Mouse (Mus musculus): ENCODE results near the gene Usp4.
A peak's percentile ranks its signal among the peaks of the same experiment; 100 is the strongest.

Usp4 gene

DNA sequence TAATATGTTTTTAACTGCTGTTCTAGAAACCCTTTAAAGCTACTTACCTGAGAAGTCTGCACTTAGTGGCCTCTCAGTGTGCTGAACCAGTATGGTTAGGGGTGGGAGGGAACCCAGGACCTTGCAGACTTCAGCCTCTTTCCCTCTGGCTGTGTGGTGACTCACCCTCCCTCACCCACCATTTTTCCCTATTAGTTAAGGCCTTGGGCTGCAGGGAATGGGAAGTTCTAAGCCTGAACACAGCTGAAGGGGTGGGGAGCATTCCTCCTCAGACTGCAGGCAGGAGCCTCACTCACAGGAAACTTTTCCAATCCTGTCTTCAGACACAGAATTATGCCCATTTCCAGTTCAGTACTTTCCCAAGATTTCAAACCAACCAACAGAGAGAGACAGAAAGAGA, 5.9 kb upstream of the Usp4 start:
- peak; percentile 13 for DNase-seq (ENCODE audit: low read depth, low spot score)

DNA sequence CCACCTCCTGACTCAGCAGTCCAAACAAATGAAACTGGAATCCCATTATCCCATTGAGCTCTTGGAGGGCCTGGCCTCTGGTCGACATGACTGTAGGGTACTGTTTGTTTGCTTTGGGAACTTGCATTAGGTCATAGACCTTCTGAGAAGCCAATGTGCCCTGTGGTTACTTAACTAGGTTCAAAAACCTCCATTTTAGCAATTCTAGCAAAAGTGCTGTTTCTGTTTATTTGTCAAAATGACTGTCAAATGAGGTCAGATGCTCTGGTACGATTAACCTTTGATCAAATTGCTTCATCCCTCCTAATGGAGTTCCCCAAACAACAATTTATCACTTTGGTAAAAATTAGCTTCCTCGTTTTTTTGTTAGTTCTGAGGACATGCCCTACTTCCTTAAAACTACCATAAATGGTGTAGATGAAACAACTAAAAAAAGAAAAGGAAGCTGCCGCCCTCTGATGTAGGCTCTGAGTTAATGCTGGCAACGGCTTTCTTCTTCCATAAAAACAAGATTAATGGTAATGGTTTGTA, 5.3 kb upstream of the Usp4 start:
- DNase-seq (ENCODE audit: low read depth, low spot score), result no peak

DNA sequence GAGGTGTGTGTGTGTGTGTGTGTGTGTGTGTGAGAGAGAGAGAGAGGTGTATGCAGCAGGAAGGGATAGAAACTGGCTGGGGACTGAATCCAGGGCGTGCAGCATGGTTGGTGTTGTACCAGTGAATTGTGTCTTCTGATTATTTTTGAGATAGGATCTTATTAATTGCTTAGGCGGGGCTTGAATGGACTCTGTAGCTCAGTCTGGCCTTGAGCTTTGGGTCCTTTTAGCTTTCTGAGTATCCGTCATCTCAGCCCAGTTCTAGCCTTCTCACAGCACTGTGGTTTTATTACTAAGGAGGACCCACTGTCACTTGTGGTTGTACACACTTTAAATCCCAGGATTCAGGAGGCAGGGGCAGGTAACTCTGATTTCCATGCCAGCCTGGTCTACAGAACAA, 4.3 kb upstream of the Usp4 start:
- DNase-seq (ENCODE audit: low read depth, low spot score), result no peak

DNA sequence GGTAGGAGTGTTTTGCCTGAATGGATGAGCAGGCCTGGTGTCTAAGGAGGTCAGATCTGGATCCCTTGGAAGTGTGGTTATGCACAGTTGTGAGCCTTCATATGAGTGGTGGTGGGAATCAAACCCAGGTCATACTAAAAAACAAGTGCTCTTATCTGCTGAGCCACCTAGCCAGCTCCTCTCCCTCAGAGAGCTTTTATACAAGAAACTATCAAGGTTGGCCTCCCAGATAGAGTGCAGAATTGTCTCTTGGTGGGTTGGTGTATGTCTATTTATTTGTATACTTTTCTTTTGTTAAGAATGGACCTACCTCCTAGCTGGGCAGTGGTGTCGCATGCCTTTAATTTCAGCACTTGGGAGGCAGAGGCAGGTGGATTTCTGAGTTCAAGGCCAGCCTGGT, 3.8 kb upstream of the Usp4 start:
- DNase-seq (ENCODE audit: low read depth, low spot score), result no peak

DNA sequence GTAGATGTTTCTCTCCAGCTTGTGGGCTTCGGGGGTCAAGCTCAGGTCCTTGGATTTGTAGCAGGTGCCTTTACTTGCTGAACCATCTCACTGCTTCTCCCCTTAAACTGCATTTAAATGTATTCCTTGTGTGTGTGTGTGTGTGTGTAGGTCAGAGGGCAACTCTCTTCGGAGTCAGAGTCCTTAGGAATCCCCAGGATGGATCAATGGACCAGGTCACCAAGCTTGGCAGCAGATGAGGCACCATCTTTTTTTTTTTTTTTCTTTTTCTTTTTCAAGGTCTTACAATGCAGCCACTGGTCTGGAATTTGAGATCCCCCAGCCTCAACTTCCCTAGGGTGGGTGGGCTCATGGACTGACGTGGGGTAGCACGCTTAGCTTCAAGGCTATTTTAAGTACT, 3.2 kb upstream of the Usp4 start:
- DNase-seq (ENCODE audit: low read depth, low spot score), result no peak

DNA sequence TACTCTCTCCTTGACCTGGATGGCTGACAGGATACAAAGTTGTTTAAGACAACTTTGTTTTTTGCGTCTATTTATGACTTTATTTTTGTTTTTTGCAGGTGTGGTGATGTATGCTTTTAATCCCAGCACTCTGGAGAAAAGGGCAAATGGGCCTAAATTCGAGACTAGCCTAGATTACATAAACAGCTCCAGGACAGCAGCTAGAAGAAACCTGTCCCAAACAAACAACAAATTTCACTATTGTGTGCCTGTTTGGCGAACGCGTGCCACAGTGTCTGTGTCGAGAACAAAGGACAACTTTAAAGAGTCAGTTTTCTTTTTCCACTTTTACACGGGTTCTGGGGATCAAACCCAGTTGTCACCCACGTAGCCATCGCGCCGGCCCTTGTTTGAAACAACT, 629 bp upstream of the Usp4 start:
- no peak for DNase-seq (ENCODE audit: low read depth, low spot score)

DNA sequence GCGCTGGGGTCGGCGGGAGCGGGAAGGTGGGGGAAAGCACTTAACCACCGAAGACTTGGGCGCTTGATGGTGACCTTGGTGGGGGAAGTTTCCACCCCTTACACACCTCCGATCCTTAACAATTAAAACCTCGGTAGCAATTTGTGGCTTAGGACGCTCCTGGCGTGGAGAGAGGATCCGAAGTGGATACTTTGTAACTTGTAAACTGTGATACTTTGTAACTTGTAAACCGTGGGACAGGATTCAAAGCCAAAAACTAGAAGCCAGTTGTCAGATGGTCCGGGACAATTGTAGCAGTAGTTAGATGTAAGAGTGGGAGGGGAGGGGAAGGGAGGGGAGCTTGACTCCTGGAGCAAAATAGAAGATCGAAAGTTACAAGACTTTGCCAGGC, 632 bp downstream of the Usp4 start:
- DNase-seq (ENCODE audit: low read depth, low spot score), result no peak

DNA sequence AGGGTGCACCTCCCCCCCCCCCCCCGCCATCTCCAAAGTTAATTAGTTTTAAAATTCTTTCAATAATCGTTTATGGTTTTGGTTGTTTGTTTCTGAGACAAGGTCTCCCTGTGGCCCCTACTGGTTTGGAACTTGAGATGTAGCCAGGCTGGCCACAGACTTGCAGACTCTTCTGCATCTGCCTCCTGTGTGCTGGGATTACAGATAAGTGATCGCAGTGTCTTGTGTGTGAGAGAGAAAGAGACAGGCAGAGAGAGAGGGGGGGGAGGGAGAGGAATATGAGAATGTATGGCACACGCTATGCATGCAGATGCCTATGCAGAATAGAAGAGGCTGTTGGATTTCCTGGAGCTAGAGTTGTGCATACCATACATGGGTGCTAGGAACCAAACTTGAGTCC, 2.1 kb downstream of the Usp4 start:
- DNase-seq (ENCODE audit: low read depth, low spot score), result no peak

DNA sequence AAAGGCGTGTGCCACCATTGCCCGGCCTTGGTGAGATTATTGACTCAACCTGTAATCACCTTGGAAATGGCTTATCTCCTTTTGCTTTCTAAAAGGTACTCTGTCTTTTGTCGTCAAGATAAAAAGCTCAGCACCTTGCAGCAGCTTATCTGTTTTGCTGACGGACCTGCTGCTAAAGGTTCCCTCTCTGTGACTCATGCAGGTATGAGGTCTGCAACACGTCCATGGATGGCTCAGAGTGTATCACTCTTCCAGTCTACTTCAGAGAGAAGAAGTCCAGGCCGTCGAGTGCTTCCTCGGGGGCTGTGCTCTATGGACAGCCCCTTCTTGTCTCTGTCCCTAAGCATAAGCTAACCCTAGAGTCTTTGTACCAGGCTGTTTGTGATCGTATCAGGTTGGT, 30.6 kb downstream of the Usp4 start:
- DNase-seq (ENCODE audit: low read depth, low spot score), result no peak

DNA sequence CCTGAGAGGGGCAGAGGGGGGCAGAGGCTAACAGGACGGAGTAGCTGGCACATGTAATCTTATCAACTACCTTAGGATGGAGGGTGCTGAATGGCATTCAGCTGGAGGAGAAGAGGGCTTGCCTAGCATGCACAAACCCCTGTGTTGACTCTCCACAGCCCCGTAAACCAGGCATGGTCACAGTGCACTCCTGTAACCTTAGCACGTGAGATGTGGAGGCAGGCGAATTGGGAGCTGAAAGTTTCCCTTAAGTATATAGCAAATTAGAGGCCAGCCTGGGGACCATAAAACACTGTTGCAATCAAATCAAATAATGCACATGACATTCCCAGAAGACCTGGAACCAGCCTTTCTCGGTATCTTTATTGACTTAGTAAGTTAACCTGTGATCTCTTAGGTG, 31.1 kb downstream of the Usp4 start:
- no peak for DNase-seq (ENCODE audit: low read depth, low spot score)

DNA sequence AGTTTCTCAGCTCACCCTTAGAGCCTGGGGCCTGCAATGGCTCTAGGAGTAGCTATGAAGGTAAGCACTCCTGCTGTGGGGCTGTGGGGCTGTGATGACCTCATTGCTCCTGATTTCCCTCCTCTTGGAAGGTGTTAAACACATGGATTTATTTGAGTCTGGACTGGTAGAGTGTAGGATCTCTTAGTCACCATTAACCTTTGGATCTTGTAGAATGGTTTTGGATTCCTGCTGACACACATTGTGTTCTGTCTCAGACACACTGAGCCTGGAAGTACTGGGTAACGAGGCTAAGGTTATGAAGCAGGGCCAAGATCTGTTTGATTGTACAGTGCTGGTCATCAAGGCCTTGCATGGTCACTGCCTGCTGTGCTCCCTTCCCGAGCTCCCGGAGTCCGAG, 31.6 kb downstream of the Usp4 start:
- no peak for DNase-seq (ENCODE audit: low read depth, low spot score)

DNA sequence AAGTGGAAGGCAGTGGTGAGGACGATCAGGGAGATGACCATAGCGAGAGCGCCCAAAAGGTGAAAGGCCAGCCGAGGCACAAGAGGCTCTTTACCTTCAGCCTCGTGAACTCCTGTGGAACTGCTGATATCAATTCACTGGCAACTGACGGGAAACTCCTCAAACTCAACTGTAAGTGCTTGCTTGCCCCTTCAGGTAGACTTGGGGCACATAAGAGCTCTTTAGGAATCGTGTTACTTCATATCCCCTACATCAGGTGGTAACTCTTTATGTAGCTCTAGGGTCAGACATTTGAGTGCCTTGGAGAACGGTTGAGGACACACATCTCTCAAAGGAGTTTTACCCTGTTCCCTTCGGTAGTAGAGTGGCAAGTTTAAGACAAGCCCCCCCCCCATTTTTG, 33.7 kb downstream of the Usp4 start:
- DNase-seq (ENCODE audit: low read depth, low spot score), result no peak

DNA sequence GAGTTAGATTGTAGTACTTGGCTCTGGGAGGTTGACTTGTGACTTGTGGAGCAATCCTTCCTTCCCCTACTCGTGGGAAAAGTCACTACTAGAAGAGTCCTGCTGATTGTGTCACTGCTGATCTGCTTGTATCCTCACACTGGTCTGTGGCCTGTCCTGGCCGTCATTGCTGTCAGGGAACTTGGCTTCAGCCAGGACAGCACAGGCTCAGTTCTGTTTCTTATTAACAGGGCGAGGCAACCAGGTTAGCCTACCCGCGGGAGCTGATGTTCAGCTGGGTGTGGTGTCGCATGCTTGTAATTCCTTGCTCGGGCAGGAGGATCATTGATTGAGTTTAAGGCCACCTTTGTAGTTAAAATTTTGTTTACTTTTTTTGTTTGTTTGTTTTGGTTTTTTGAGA, 37.4 kb downstream of the Usp4 start:
- peak; percentile 55 for DNase-seq (ENCODE audit: low read depth, low spot score)

DNA sequence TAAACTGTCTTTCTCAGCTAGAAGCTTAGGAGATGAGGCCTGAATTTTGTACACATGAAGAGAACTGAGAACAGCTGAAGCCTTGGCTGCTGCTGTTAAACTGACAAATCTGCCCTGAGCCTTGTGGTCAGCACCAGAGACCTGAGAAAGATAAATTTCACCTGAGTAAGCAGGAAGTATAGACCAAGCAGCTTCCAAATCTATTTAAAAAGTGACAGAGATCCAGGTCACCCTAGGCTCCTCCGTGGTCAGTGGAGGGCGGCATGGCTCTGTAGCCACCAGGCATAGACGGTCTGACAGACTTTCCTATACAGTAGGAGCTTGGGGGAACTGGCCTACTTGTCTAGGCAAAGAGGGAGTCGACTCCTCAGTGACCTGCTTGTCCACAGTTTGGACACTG, 39.2 kb downstream of the Usp4 start:
- DNase-seq (ENCODE audit: low read depth, low spot score), result no peak

DNA sequence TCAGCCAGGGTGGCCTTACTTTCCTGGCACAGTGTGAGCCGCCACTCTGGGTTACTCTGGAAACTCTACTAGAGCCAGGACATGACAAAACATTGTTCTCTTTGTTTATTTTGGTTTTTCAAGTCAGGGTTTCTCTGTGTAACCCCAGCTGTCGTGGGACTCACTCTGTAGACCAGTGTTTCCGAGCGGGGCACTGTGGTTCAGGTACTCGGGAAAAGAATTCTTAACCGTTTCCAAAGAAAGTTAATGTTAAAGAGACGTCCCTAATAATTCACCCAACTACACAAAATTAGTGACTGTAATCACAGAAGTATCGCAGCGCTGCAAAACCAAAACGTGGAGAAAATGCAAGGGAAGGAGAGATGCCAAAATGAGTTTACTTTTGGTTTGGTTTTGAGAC, 40.9 kb downstream of the Usp4 start:
- no peak for DNase-seq (ENCODE audit: low read depth, low spot score)

DNA sequence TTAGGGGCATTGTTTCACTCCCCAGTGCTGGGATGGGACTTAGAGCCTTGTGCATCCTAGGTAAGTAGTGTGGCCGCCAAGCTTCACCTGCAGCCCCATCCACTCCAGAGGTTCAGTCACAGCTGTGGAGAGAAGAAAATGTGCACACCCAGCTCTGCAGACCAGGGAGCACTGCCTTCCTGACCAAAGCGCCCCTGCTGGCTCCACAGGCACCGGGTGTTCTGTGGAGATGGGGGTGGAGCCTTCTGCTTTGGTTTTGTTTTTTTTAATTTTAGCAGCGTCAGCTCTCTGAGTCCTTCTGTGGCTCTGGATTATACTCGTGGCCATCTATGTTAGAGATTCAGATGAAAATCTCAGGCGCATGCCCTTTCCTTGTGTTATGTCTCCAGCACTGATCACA, 41.6 kb downstream of the Usp4 start:
- DNase-seq (ENCODE audit: low read depth, low spot score), result no peak

DNA sequence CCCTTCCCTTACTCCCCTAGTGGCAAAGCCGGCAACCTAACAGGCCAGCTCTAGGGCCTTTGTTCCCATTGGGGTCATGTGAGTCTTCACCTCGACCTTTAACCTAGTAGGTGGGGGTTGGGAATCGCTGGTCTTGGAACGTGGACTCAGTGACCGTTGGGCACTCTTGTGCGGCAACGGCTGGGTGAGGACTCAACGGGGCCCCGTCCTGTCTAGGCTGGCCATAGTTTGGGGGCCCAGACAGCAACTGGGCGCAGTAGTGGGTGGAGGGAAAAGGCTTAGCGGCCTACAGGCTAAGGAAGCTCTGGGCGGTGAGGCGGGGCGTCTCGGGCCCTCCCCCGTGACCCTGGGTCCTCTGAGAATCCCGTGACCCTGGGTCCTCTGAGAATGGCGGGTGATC, 45.0 kb downstream of the Usp4 start, which contains the start of gene 1700102P08Rik:
1700102P08Rik (plus strand) TSS at position 130 of the 400 bp plus-strand sequence.
- DNase-seq (ENCODE audit: low read depth, low spot score), result peak; percentile 90

DNA sequence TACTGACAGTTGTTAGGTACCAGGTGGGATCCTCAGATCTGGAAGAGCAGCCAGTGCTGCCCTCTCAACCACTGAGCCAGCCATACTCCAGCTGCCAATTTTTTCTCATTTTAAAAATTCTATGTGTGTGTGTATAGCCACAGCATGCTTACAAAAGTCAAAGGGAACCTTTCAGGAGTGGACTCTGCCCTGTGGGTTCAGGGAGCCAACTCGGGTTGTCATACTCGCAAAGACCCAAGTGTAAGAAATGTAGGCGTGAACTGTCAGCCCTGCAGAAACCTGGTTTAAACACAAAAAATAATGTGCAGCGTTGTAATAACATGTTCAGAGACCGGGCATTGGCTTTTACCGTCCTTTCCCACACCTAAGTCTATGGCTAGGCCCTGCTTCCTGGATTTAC, 46.5 kb downstream of the Usp4 start:
- no peak for DNase-seq (ENCODE audit: low read depth, low spot score)

DNA sequence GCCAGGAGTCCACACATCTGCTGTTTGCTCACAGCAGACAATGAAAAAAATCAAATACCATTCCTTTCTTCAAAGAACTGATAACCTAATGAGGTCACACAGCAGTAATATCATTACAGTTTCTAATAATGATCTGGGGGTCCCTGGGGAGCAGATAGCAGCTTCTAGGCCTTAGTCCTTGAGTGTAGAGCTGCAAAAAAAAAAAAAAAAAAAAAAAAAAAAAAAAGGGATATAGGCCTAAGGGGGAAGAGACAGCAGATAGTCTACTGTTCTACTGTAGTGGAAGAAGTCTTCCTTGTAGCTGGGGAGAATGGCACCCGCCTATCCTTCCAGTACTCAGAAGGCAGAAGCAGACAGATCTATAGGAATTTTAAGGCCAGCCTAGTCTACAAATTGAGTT, 47.8 kb downstream of the Usp4 start:
- DNase-seq (ENCODE audit: low read depth, low spot score), result no peak

DNA sequence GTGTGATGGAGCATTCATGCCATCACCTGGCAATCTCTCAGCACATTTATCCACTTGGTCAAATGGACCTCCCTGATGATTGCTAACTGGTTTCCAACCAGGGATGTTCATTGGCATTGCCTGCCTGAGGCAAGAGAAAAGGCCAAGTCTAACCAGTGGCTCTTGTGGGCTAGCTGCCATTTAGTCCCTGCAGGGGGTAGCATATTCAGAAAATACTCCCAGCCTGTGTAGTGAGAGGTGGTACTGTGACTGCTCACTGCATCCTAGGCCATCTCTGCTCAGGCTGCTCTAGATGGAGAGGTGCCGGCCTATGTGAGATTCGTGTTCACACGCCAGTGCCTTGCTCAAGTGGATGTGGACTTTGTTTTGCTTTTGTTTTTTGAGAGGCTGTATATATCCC, 50.7 kb downstream of the Usp4 start:
- DNase-seq (ENCODE audit: low read depth, low spot score), result no peak

DNA sequence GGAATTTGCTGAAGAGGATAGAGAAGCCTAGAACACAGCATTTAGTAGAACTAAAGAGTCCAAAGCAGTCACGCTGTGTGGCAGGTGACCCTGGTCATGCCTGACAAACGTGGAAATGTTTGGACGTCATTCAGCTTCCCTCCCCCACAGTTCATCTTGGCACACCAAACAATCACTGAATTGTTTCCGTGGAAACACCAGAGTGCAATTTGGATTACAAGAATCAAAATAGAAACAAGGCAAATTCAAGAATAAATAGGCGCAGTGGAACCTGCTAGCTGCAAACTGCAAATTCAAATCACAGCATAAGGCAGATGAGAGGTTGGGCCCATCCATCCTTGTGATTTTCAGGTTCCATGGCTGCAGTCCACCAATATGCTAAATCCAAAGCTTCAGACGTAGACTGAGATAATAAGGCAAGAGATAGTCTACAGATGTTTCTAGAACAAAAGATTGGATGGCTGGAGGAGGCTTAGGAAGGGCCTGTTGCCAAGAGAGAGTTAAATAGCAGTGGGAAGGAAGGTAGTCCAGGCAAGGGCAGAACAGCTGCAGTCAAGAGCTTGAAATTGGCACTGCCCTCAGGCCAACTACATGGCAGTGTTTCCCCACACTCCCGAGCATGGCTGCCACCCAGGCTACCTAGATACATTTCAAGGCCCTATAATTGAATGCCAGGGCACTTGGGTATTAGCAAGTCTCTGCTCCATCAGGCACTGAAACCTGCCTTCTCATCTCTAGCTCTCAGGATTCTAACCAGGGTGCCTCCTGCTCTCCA, 53.7 kb downstream of the Usp4 start:
- no peak for DNase-seq (ENCODE audit: low read depth, low spot score)

DNA sequence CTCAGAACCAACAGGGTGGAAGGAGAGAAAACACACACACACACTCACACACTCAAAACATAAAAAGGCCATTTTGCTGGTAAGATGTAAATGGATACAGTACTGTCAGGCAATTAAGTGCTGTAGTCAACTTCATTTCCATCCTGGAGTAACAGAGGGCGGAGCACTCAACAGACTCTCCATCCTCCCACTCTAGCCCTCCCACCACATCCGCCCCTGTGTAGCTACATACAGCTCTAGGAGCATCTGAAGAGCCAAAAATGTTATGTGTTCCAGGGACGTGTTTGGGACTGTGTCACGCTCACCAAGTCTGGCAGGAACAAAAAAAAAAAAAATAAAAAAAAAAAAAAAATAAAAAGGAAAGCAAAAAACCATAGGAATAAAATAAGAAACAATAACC, 55.4 kb downstream of the Usp4 start:
- no peak for DNase-seq (ENCODE audit: low read depth, low spot score)

DNA sequence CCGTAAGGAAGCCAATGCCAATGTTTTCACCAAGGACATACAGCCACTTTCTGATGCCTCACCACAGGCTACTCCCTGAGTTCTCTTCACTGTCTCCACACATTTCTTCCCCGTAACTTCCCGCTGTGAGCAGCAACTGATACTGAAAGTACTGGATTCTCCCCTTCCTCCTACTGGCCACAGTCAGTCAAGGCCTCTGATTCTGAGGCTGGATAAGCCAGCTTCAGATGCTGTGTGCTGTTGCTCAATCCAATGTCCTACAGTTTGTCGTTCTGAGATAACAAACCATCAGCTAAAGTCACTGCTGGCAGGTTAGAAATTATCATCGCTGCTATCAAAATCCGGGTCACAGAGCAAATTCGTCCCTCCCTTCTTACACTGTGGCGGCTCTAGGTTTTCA, 56.8 kb downstream of the Usp4 start:
- DNase-seq (ENCODE audit: low read depth, low spot score), result no peak

DNA sequence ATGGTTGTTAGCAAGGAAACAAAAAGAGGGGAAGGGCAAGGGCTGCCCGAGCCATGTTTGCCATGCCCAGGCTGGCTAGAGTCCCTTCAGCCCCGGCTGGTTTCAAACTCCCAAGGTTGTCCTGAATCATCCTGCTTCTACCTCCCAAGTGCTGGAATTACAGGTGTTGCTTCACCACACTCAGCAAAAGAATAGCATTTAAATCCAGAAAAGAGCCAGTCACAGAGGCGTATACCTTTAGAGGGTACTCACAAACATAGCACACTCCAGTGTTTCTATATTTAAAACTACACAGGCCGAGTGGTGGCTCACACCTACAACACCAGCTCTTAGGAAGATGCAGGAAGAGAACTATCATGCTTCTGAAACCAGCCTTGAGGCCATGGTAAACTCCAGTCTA, 61.9 kb downstream of the Usp4 start:
- DNase-seq (ENCODE audit: low read depth, low spot score), result no peak

All from ES-CJ7 (cell line).